Mouse (Mus musculus) megakaryocyte progenitor cell, adult 5-6 weeks (primary cell): ENCODE data around the gene Lamtor5. TPM values are rescaled to one million over a fixed set of nuclear protein-coding genes. Genes with fewer than 3 reads are reported as not detected.

Experiments
- total RNA-seq, 2 experiments: library from RNA; stranded (forward) in 1 of 2; stranded (reverse) in 1 of 2; fragments of 157-497, 149-512 nt in 1 of 2; fragments of 200-1000 nt in 1 of 2; gene quantifications; 2 replicates each; pipeline versions ENCODE4 v1.2.3 to v1.2.4; 2015 to 2017

Gene Lamtor5
- total RNA-seq, 2 experiments from 2014 or later: 71.8 to 122 TPM

Other genes with a start within 250 kb of the Lamtor5 start
- gene Kcna3, start 242.7 kb upstream of the Lamtor5 start, total RNA-seq (2015): 11.6 and 11.9 TPM in 2 replicates
- 2.3 and 5.4 TPM in 2 replicates for gene Kcna3, start 242.7 kb upstream of the Lamtor5 start, total RNA-seq (2017)
- gene Kcna2, start 177.7 kb upstream of the Lamtor5 start, total RNA-seq (2015): not detected in 2 replicates
- gene Kcna2, start 177.7 kb upstream of the Lamtor5 start, total RNA-seq (2017): not detected in 2 replicates
- not detected in 2 replicates for gene Kcna10, start 95.8 kb upstream of the Lamtor5 start, total RNA-seq (2015)
- gene Kcna10, start 95.8 kb upstream of the Lamtor5 start, total RNA-seq (2017): not detected in 2 replicates
- not detected in 2 replicates for gene Cym, start 57.1 kb upstream of the Lamtor5 start, total RNA-seq (2015)
- not detected in 2 replicates for gene Cym, start 57.1 kb upstream of the Lamtor5 start, total RNA-seq (2017)
- gene A630076J17Rik, start 48.2 kb upstream of the Lamtor5 start, total RNA-seq (2015): not detected in 2 replicates
- not detected in 2 replicates for gene A630076J17Rik, start 48.2 kb upstream of the Lamtor5 start, total RNA-seq (2017)
- 0.22 TPM in 1 of 2 replicates, not detected in the other for gene Prok1, start 39.2 kb upstream of the Lamtor5 start, total RNA-seq (2015)
- gene Prok1, start 39.2 kb upstream of the Lamtor5 start, total RNA-seq (2017): not detected in 2 replicates
- 0.35 TPM in 1 of 2 replicates, not detected in the other for gene Slc16a4, start 12.4 kb downstream of the Lamtor5 start, total RNA-seq (2015)
- 0.37 TPM in 1 of 2 replicates, not detected in the other for gene Slc16a4, start 12.4 kb downstream of the Lamtor5 start, total RNA-seq (2017)
- 49.5 and 50.0 TPM in 2 replicates for gene Rbm15, start 54.8 kb downstream of the Lamtor5 start, total RNA-seq (2015)
- 31.2 and 33.9 TPM in 2 replicates for gene Rbm15, start 54.8 kb downstream of the Lamtor5 start, total RNA-seq (2017)
- not detected in 2 replicates for gene Kcnc4, start 180.7 kb downstream of the Lamtor5 start, total RNA-seq (2015)
- not detected in 2 replicates for gene Kcnc4, start 180.7 kb downstream of the Lamtor5 start, total RNA-seq (2017)
- not detected in 2 replicates for gene Slc6a17, start 239.2 kb downstream of the Lamtor5 start, total RNA-seq (2015)
- gene Slc6a17, start 239.2 kb downstream of the Lamtor5 start, total RNA-seq (2017): not detected in 2 replicates